8 mouse cellular contexts compared by ENCODE assay signal in genomic region chr16:45743591-45744144, GRCm38 (mm10). TPM values are rescaled to one million over a fixed set of nuclear protein-coding genes. Genes with fewer than 3 reads are reported as not detected.
DNase-seq lines count a peak whose midpoint lies in the region; ATAC-seq and TF ChIP-seq lines count a peak whose summit lies in the region.

No protein-coding gene starts in this region.

- H3K4me2 ChIP-seq in forebrain, postnatal 0 days (ENCODE audit: low read depth): peak overlapping the region; percentile 55
- H3K4me2 ChIP-seq in midbrain, embryonic 12.5 days (replicated peaks): peak overlapping the region; percentile 62

- peak overlapping the region; percentile 94; the same call in 1 of the 2 replicates for H3K27ac ChIP-seq in forebrain, postnatal 0 days (ENCODE audit: low read depth, low read length)
- peak overlapping the region; percentile 90 for H3K27ac ChIP-seq in midbrain, embryonic 12.5 days (replicated peaks)

- DNase-seq in kidney, adult 11 months: peak; percentile 20
- no peak for DNase-seq in kidney, adult 8-10 months
- DNase-seq in R1 (ENCODE audit: low read depth, low spot score): peak; percentile 38
- no peak for DNase-seq in forebrain, postnatal 0 days
- no peak for DNase-seq in thymus, postnatal 4 days
- DNase-seq in urinary bladder, adult 18-20 months (ENCODE audit: low spot score in 2 of 2): no peak
- DNase-seq in frontal cortex, postnatal 36 days (ENCODE audit: low spot score in 2 of 2): no peak

- H3K4me3 ChIP-seq in forebrain, postnatal 0 days (ENCODE audit: low read depth, low read length): peak overlapping the region; percentile 82; the same call in 1 of the 2 replicates
- no peak overlapping the region for H3K4me3 ChIP-seq in midbrain, embryonic 12.5 days

- H3K4me1 ChIP-seq in forebrain, postnatal 0 days (ENCODE audit: insufficient read depth): no peaks in the 10 kb centered on the region
- H3K4me1 ChIP-seq in midbrain, embryonic 12.5 days: peaks cover 15% of the 10 kb centered on the region

- H3K9me3 ChIP-seq in forebrain, postnatal 0 days (ENCODE audit: low read length): no peaks in the 10 kb centered on the region
- H3K9me3 ChIP-seq in midbrain, embryonic 12.5 days: no peaks in the 10 kb centered on the region

- WGBS in forebrain, postnatal 0 days: 66% methylated on average over 4 of the region's 4 CpGs
- WGBS in midbrain, embryonic 12.5 days: 67% methylated on average over 4 of the region's 4 CpGs

- no peaks in the 10 kb centered on the region for H3K27me3 ChIP-seq in forebrain, postnatal 0 days (ENCODE audit: insufficient read depth, low read length)
- no peaks in the 10 kb centered on the region for H3K27me3 ChIP-seq in midbrain, embryonic 12.5 days

- no peak for TF ChIP-seq CTCF in forebrain, postnatal 0 days (IDR thresholded peaks at IDR 0.05; ENCODE audit: low read depth)

- peak overlapping the region; percentile 96; the same call in 1 of the 2 replicates for H3K9ac ChIP-seq in forebrain, postnatal 0 days
- no peak overlapping the region for H3K9ac ChIP-seq in midbrain, embryonic 12.5 days (replicated peaks)

- no peak for ATAC-seq in forebrain, postnatal 0 days
- no peak for ATAC-seq in midbrain, embryonic 12.5 days (ENCODE audit: low FRiP score, low read depth)

- H3K36me3 ChIP-seq in forebrain, postnatal 0 days (ENCODE audit: insufficient read depth): no peaks in the 10 kb centered on the region
- peaks cover 7% of the 10 kb centered on the region for H3K36me3 ChIP-seq in midbrain, embryonic 12.5 days

RNA-seq across cellular contexts. Expression of gene Abhd10, which starts 0.9 kb away (rescaled TPM):
- 22.9 and 27.4 TPM in 2 replicates for total RNA-seq in forebrain, postnatal 0 days (2014; rRNA removed)
- 24.7 and 33.4 TPM in 2 replicates for polyA plus RNA-seq in forebrain, postnatal 0 days (2015; fragmentation: Nextera tagmentation; extraction: Ambion mirVana)
- polyA plus RNA-seq in midbrain, embryonic 12.5 days (2016; fragmentation: Nextera tagmentation; extraction: Ambion mirVana): 48.9 and 49.5 TPM in 2 replicates

RNA-seq across cellular contexts. Expression of gene Tagln3, which starts 19.3 kb away (rescaled TPM):
- 225 and 289 TPM in 2 replicates for total RNA-seq in forebrain, postnatal 0 days (2014; rRNA removed)
- polyA plus RNA-seq in forebrain, postnatal 0 days (2015; fragmentation: Nextera tagmentation; extraction: Ambion mirVana): 328 and 399 TPM in 2 replicates
- polyA plus RNA-seq in midbrain, embryonic 12.5 days (2016; fragmentation: Nextera tagmentation; extraction: Ambion mirVana): 383 and 400 TPM in 2 replicates

RNA-seq across cellular contexts. Expression of gene Tmprss7, which starts 50.2 kb away (rescaled TPM):
- total RNA-seq in forebrain, postnatal 0 days (2014; rRNA removed): 0.85 and 1.3 TPM in 2 replicates
- 0.43 and 0.69 TPM in 2 replicates for polyA plus RNA-seq in forebrain, postnatal 0 days (2015; fragmentation: Nextera tagmentation; extraction: Ambion mirVana)
- polyA plus RNA-seq in midbrain, embryonic 12.5 days (2016; fragmentation: Nextera tagmentation; extraction: Ambion mirVana): 0.52 and 0.85 TPM in 2 replicates

Comparison
In these comparisons a context has a peak if more than half of its experiments do, and no peak if none do; other contexts are left out.
1. DNase-seq: peak in kidney, adult 11 months (single experiment) and R1 (single experiment); none in kidney, adult 8-10 months (0 of 2), forebrain, postnatal 0 days (single experiment), thymus, postnatal 4 days (single experiment), urinary bladder, adult 18-20 months (0 of 2) and frontal cortex, postnatal 36 days (0 of 2).